Mouse (Mus musculus) MEL (cell line): Measurements from ENCODE around the gene Vmn1r218. TPM values are rescaled to one million over a fixed set of nuclear protein-coding genes. Genes with fewer than 3 reads are reported as not detected.

Source experiments
- DNase-seq: peaks from one replicate; pipeline ENCODE4 v3.0.0; 2011; ENCODE audit warnings: low read depth, low spot score
- H3K27ac ChIP-seq: 2 replicates; pipeline ENCODE4 v1.5.1; 2012; ENCODE audit warnings: low read depth, mild to moderate bottlenecking, control low read depth, low read length, moderate library complexity; ENCODE audit not compliant: control insufficient read depth
- H3K27me3 ChIP-seq, 2 experiments: fragments of 150-350 bp in 1 of 2; sonication (generic) in 1 of 2; 2 replicates each; pipeline ENCODE4 v1.6.1; 2012; ENCODE audit warnings: low read length in 2 of 2, mild to moderate bottlenecking in 2 of 2, improper control_type of control experiment in 1 of 2, moderate library complexity in 1 of 2; ENCODE audit not compliant: insufficient read depth in 2 of 2, control insufficient read depth in 1 of 2
- H3K36me3 ChIP-seq, 2 experiments: 2 replicates each; pipeline ENCODE4 v1.6.1; 2012 to 2014; ENCODE audit warnings: low read length in 2 of 2, improper control_type of control experiment in 1 of 2, inconsistent platforms in 1 of 2, mild to moderate bottlenecking in 1 of 2; ENCODE audit not compliant: insufficient read depth in 2 of 2, control insufficient read depth in 1 of 2
- H3K4me1 ChIP-seq, 2 experiments: fragments of 150-350 bp in 1 of 2; sonication (generic) in 1 of 2; 2 replicates each; pipeline ENCODE4 v1.6.1; 2012; ENCODE audit warnings: low read length in 2 of 2, improper control_type of control experiment in 1 of 2, mild to moderate bottlenecking in 1 of 2; ENCODE audit not compliant: insufficient read depth in 2 of 2, control insufficient read depth in 1 of 2
- H3K4me3 ChIP-seq, 2 experiments: fragments of 150-350 bp in 1 of 2; sonication (generic) in 1 of 2; 2 replicates each; pipeline ENCODE4 v1.5.1; 2012; ENCODE audit warnings: low read depth in 2 of 2, low read length in 2 of 2, mild to moderate bottlenecking in 2 of 2, moderate library complexity in 2 of 2, control low read depth in 1 of 2, improper control_type of control experiment in 1 of 2; ENCODE audit not compliant: control insufficient read depth in 1 of 2, insufficient read depth in 1 of 2
- H3K79me2 ChIP-seq: 2 replicates; pipeline ENCODE4 v1.6.1; 2012; ENCODE audit warnings: mild to moderate bottlenecking, low read length, moderate library complexity; ENCODE audit not compliant: control insufficient read depth, poor library complexity, insufficient read depth
- H3K9ac ChIP-seq: 2 replicates; pipeline ENCODE4 v1.6.1; 2012; ENCODE audit warnings: low read depth, mild to moderate bottlenecking, control low read depth, low read length, moderate library complexity; ENCODE audit not compliant: control insufficient read depth, poor library complexity, severe bottlenecking
- H3K9me3 ChIP-seq: fragments of 150-350 bp; sonication (generic); replicated peaks from 2 replicates; pipeline ENCODE4 v1.6.1; 2012; ENCODE audit warnings: mild to moderate bottlenecking, low read length, improper control_type of control experiment, moderate library complexity; ENCODE audit not compliant: insufficient read depth
- EP300 ChIP-seq, 2 experiments: IDR thresholded peaks; 2 replicates each; pipeline ENCODE4 v1.6.1; 2011; ENCODE audit warnings: improper control_type of control experiment in 2 of 2, low read length in 2 of 2, low read depth in 1 of 2, mild to moderate bottlenecking in 1 of 2
- MAFK ChIP-seq: IDR thresholded peaks from 2 replicates; pipeline ENCODE4 v1.6.1; 2011; ENCODE audit warnings: low read depth, mild to moderate bottlenecking, low read length, improper control_type of control experiment, borderline replicate concordance
- MAX ChIP-seq: IDR thresholded peaks from 2 replicates; pipeline ENCODE4 v1.6.1; 2011; ENCODE audit warnings: low read length, improper control_type of control experiment
- MYB ChIP-seq: IDR thresholded peaks from 2 replicates; pipeline ENCODE4 v1.6.1; 2011; ENCODE audit warnings: mild to moderate bottlenecking, low read depth, low read length, improper control_type of control experiment
- NELFE ChIP-seq: IDR thresholded peaks from 2 replicates; pipeline ENCODE4 v1.6.1; 2011; ENCODE audit warnings: low read depth, low read length, improper control_type of control experiment
- POLR2A ChIP-seq, 2 experiments: IDR thresholded peaks; 2 replicates each; pipeline ENCODE4 v1.6.1; 2011 to 2012; ENCODE audit warnings: low read length in 2 of 2, mild to moderate bottlenecking in 2 of 2, control low read depth in 1 of 2, improper control_type of control experiment in 1 of 2, low read depth in 1 of 2, moderate library complexity in 1 of 2; ENCODE audit not compliant: control insufficient read depth in 1 of 2, insufficient read depth in 1 of 2, poor library complexity in 1 of 2
- RAD21 ChIP-seq: IDR thresholded peaks from 2 replicates; pipeline ENCODE4 v1.6.1; 2011; ENCODE audit warnings: mild to moderate bottlenecking, low read depth, low read length, improper control_type of control experiment
- RCOR1 ChIP-seq: IDR thresholded peaks from 2 replicates; pipeline ENCODE4 v1.6.1; 2012; ENCODE audit warnings: low read depth, mild to moderate bottlenecking, inconsistent platforms, low read length, improper control_type of control experiment
- SIN3A ChIP-seq: IDR thresholded peaks from 2 replicates; pipeline ENCODE4 v1.6.1; 2012; ENCODE audit warnings: low read length, improper control_type of control experiment, inconsistent platforms
- TAL1 ChIP-seq: IDR thresholded peaks from 2 replicates; pipeline ENCODE4 v1.6.1; 2012; ENCODE audit warnings: mild to moderate bottlenecking, inconsistent platforms, low read length, moderate library complexity, mixed read lengths
- USF2 ChIP-seq, 2 experiments: IDR thresholded peaks; 2 replicates each; pipeline ENCODE4 v1.6.1; 2011 to 2012; ENCODE audit warnings: improper control_type of control experiment in 2 of 2, low read length in 2 of 2, borderline replicate concordance in 1 of 2, inconsistent platforms in 1 of 2, low read depth in 1 of 2, mild to moderate bottlenecking in 1 of 2; ENCODE audit not compliant: insufficient read depth in 1 of 2
- ZC3H11A ChIP-seq: IDR thresholded peaks from 2 replicates; pipeline ENCODE4 v1.6.1; 2012; ENCODE audit warnings: low read depth, mild to moderate bottlenecking, inconsistent platforms, low read length, improper control_type of control experiment
- ZNF384 ChIP-seq: IDR thresholded peaks from 2 replicates; pipeline ENCODE4 v1.6.1; 2012; ENCODE audit warnings: low read depth, mild to moderate bottlenecking, inconsistent platforms, low read length, improper control_type of control experiment
- polyA plus RNA-seq, 2 experiments: library from polyadenylated mRNA; stranded (reverse) in 1 of 2; unstranded in 1 of 2; fragments of >175 nt in 1 of 2; fragments of >200 nt in 1 of 2; gene quantifications; 2 replicates each; pipeline versions ENCODE4 v1.2.1 to v1.2.4; 2012; ENCODE audit warnings: low replicate concordance in 2 of 2, low read depth in 1 of 2; ENCODE audit not compliant: insufficient read length in 2 of 2, insufficient read depth in 1 of 2, missing spikeins in 1 of 2
- total RNA-seq: library from RNA; depleted of rRNA; stranded (reverse); fragments of 300-350 nt; gene quantifications from 2 replicates; pipeline ENCODE4 v1.2.3, GENCODE M21; 2012; rRNA removed

The Vmn1r218 gene
- total and polyA plus RNA-seq, 3 experiments: 0.01 TPM; not detected in 2

GRCm38 (mm10) chr13:23187875-23188274 is 54.9 kb downstream of the Vmn1r218 start, which contains the start of gene Vmn1r220:
Gene Vmn1r220 (minus strand): TSS chr13:23187975.
- no peaks in the 10 kb centered on the region for H3K4me1 ChIP-seq
- no peaks in the 10 kb centered on the region for H3K27me3 ChIP-seq
- no peaks in the 10 kb centered on the region for H3K9me3 ChIP-seq
- H3K27ac ChIP-seq: no peak within 1 kb of the TSS
- no peak for TF ChIP-seq RCOR1
- no peak for TF ChIP-seq RAD21
- TF ChIP-seq TAL1: no peak
- TF ChIP-seq MYB: no peak
- TF ChIP-seq NELFE: no peak
- no peak for TF ChIP-seq SIN3A
- no peak for TF ChIP-seq EP300 (IDR thresholded peaks at IDR 0.05; ENCODE audit: low read depth in 1 of 2, low read length in 2 of 2)
- TF ChIP-seq MAFK: no peak
- no peak for TF ChIP-seq USF2 (IDR thresholded peaks at IDR 0.05; ENCODE audit: borderline replicate concordance in 1 of 2, insufficient read depth in 1 of 2, low read depth in 1 of 2, low read length in 2 of 2)
- TF ChIP-seq POLR2A (IDR thresholded peaks at IDR 0.05; ENCODE audit: control insufficient read depth in 1 of 2, insufficient read depth in 1 of 2, low read depth in 1 of 2, low read length in 2 of 2, poor library complexity in 1 of 2): no peak
- TF ChIP-seq MAX: no peak
- TF ChIP-seq ZNF384: no peak
- TF ChIP-seq ZC3H11A: no peak
- no peak for DNase-seq
- no peak within 1 kb of the TSS for H3K4me3 ChIP-seq
- H3K79me2 ChIP-seq: no peaks in the 10 kb centered on the region
- no peaks in the 10 kb centered on the region for H3K36me3 ChIP-seq
- no peak within 1 kb of the TSS for H3K9ac ChIP-seq

Other genes with a start within 250 kb of the Vmn1r218 start
- gene Vmn1r212, start 248.9 kb upstream of the Vmn1r218 start, total RNA-seq: not detected in 2 replicates
- gene Vmn1r212, start 248.9 kb upstream of the Vmn1r218 start, polyA plus RNA-seq: not detected
- gene Vmn1r213, start 125.5 kb upstream of the Vmn1r218 start, total RNA-seq: not detected in 2 replicates
- not detected for gene Vmn1r213, start 125.5 kb upstream of the Vmn1r218 start, polyA plus RNA-seq
- not detected in 2 replicates for gene Vmn1r214, start 102.7 kb upstream of the Vmn1r218 start, total RNA-seq
- gene Vmn1r214, start 102.7 kb upstream of the Vmn1r218 start, polyA plus RNA-seq: not detected
- gene Vmn1r215, start 65.1 kb upstream of the Vmn1r218 start, total RNA-seq: not detected in 2 replicates
- not detected for gene Vmn1r215, start 65.1 kb upstream of the Vmn1r218 start, polyA plus RNA-seq
- not detected in 2 replicates for gene Vmn1r217, start 14.9 kb upstream of the Vmn1r218 start, total RNA-seq
- not detected for gene Vmn1r217, start 14.9 kb upstream of the Vmn1r218 start, polyA plus RNA-seq
- gene Vmn1r219, start 26.2 kb downstream of the Vmn1r218 start, total RNA-seq: not detected in 2 replicates
- gene Vmn1r219, start 26.2 kb downstream of the Vmn1r218 start, polyA plus RNA-seq: not detected
- gene Vmn1r220, start 54.8 kb downstream of the Vmn1r218 start, total RNA-seq: not detected in 2 replicates
- not detected for gene Vmn1r220, start 54.8 kb downstream of the Vmn1r218 start, polyA plus RNA-seq
- gene Vmn1r221, start 81.0 kb downstream of the Vmn1r218 start, total RNA-seq: not detected in 2 replicates
- gene Vmn1r221, start 81.0 kb downstream of the Vmn1r218 start, polyA plus RNA-seq: not detected
- not detected in 2 replicates for gene Vmn1r222, start 102.8 kb downstream of the Vmn1r218 start, total RNA-seq
- gene Vmn1r222, start 102.8 kb downstream of the Vmn1r218 start, polyA plus RNA-seq: not detected
- not detected in 2 replicates for gene Vmn1r223, start 114.0 kb downstream of the Vmn1r218 start, total RNA-seq
- gene Vmn1r223, start 114.0 kb downstream of the Vmn1r218 start, polyA plus RNA-seq: not detected
- 7.0 and 8.4 TPM in 2 replicates for gene Zfp322a, start 236.1 kb downstream of the Vmn1r218 start, total RNA-seq
- gene Zfp322a, start 236.1 kb downstream of the Vmn1r218 start, polyA plus RNA-seq: 1 to 10 TPM in 1 of 2 experiments, not detected in 1; 5.7 TPM